Mouse (Mus musculus): ENCODE measurements around the gene Mrpl1. TPM values are rescaled to one million over a fixed set of nuclear protein-coding genes. Genes with fewer than 3 reads are reported as not detected.

Gene Mrpl1
- polyA plus RNA-seq, 1 experiment from 2014 or later = 15.0 TPM

DNA sequence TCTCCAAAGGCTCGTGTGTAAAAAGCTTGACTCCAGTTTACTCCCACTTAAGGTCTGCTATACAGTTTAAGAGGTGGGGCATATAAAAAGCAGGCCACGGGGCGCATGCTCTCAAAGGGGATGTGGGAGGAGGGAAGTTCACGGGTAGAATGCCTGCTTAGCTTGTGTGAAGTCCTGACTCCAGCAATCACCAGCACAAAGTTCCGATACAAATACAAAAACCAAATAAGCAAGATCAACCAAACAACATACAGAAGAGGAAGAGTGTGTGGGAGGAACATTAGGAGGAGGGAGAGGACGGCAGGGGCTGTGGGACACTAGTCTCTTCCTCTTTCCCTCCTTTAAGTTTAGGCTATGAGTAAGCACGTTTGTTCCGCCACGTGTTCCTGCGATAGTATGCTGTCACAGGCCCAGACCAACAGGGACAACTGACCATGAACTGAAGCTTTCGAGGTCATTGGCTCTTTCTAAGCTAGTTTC, 32.4 kb upstream of the Mrpl1 start:
- Histone ChIP-seq H3K27ac (no peak overlapping the region), H3K27me3 (replicated peaks) (no peaks in the 10 kb centered on the region), H3K4me1 (no peaks in the 10 kb centered on the region), H3K4me3 (no peak overlapping the region), H3K9ac (no peak overlapping the region), H3K4me2 (no peak overlapping the region), H3K36me3 (replicated peaks) (no peaks in the 10 kb centered on the region), H3K9me3 (no peaks in the 10 kb centered on the region)
- no peak for ATAC-seq (replicated peaks)
- WGBS = 73% methylated on average over 11 of the region's 11 CpGs

- H3K27me3 ChIP-seq (replicated peaks) = no peaks in the 10 kb centered on the region
- H3K9ac ChIP-seq = no peak overlapping the region
- 81% methylated on average over 2 of the region's 2 CpGs for WGBS
- H3K4me3 ChIP-seq = no peak overlapping the region
- no peak overlapping the region for H3K27ac ChIP-seq
- no peak for ATAC-seq (replicated peaks)
- H3K36me3 ChIP-seq (replicated peaks) = no peaks in the 10 kb centered on the region
- H3K9me3 ChIP-seq = no peaks in the 10 kb centered on the region
- no peaks in the 10 kb centered on the region for H3K4me1 ChIP-seq
- no peak overlapping the region for H3K4me2 ChIP-seq
Measured at GRCm38 (mm10) chr5:96183211-96183610, 26.1 kb upstream of the Mrpl1 start.

GRCm38 (mm10) chr5:96183987-96184386, 25.3 kb upstream of the Mrpl1 start:
- H3K4me3 ChIP-seq = no peak overlapping the region
- no peak overlapping the region for H3K27ac ChIP-seq
- no peaks in the 10 kb centered on the region for H3K9me3 ChIP-seq
- no peaks in the 10 kb centered on the region for H3K36me3 ChIP-seq (replicated peaks)
- H3K4me1 ChIP-seq = no peaks in the 10 kb centered on the region
- no peak for ATAC-seq (replicated peaks)
- no peaks in the 10 kb centered on the region for H3K27me3 ChIP-seq (replicated peaks)
- 59% methylated on average over 2 of the region's 2 CpGs for WGBS
- no peak overlapping the region for H3K9ac ChIP-seq
- no peak overlapping the region for H3K4me2 ChIP-seq

DNA sequence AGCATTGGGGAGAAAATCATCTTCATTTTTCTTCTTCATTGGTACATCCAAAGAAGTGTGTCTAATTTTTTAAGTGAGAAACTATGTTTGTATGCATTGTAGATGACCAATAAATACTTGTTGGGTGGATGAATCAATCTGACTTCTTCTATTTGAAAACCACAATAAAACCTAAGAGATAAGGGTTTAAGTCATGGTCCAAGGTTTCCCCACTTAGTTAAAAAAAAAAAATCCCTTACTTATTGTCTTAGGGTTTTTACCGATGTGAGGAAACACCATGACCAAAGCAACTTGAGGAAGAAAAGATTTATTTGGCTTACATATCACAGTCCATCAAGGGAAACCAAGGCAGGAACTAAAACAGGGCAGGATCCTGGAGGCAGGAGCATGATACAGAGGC, 19.5 kb upstream of the Mrpl1 start:
- no peak overlapping the region for H3K4me3 ChIP-seq
- H3K27me3 ChIP-seq (replicated peaks) = no peaks in the 10 kb centered on the region
- H3K27ac ChIP-seq = no peak overlapping the region
- H3K36me3 ChIP-seq (replicated peaks) = no peaks in the 10 kb centered on the region
- H3K9ac ChIP-seq = no peak overlapping the region
- H3K4me1 ChIP-seq = no peaks in the 10 kb centered on the region
- no peak overlapping the region for H3K4me2 ChIP-seq
- no peak for ATAC-seq (replicated peaks)
- H3K9me3 ChIP-seq = no peaks in the 10 kb centered on the region
- WGBS = 97% methylated on average over 1 of the region's 1 CpGs

DNA sequence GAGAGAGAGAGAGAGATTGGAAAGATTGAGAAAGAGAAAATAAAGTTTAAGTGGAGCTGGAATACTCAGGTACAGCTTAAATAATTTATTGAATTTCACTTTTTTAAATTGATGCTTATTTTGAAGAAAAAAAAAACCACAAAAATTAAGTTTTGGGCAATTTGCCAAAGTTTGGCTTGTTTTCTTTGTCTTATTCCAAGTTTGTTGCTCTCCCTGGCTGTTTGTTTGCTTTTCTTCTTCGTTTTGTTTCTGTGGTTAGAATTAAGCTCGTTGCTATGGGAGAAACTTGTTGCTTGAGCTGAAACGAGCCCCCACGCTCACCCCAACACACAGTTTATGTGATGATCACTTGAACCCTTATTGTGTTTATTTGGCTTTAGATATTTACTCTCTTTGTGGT, 18.0 kb upstream of the Mrpl1 start:
- no peaks in the 10 kb centered on the region for H3K36me3 ChIP-seq (replicated peaks)
- WGBS = 72% methylated on average over 4 of the region's 4 CpGs
- H3K4me2 ChIP-seq = no peak overlapping the region
- H3K4me3 ChIP-seq = no peak overlapping the region
- no peak for ATAC-seq (replicated peaks)
- no peak overlapping the region for H3K9ac ChIP-seq
- H3K4me1 ChIP-seq = no peaks in the 10 kb centered on the region
- H3K27ac ChIP-seq = no peak overlapping the region
- H3K9me3 ChIP-seq = no peaks in the 10 kb centered on the region
- H3K27me3 ChIP-seq (replicated peaks) = no peaks in the 10 kb centered on the region

DNA sequence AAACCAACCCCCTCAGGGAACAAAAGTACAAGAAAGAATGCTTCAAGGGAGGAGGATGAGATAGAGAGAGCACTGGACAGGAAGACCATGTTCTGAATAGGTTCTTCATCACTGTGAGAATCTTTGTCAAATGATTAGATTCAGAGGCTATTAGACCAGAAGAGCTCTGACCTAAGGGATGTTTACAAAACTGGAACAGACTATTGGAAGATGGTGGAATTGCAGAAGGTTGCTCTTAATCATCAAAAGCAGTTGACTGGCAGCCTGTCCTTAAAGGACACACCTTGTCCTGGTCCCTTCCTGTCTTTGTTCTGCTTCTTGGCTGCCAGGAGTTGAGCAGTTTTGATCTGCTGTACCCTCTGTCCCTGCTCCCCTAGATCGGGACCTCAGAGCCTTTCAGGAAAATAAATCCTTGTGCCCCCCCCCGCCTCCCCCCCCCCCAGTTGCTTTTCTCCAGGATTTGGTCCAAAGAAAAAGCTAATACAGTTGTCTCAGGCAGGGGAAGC, 12.7 kb upstream of the Mrpl1 start:
- Histone ChIP-seq H3K9ac (no peak overlapping the region), H3K27me3 (replicated peaks) (no peaks in the 10 kb centered on the region), H3K4me1 (no peaks in the 10 kb centered on the region), H3K4me2 (no peak overlapping the region), H3K27ac (no peak overlapping the region), H3K36me3 (replicated peaks) (no peaks in the 10 kb centered on the region), H3K9me3 (no peaks in the 10 kb centered on the region), H3K4me3 (no peak overlapping the region)
- WGBS = 46% methylated on average over 2 of the region's 2 CpGs
- no peak for ATAC-seq (replicated peaks)

- Histone ChIP-seq H3K27ac (no peak overlapping the region), H3K9me3 (no peaks in the 10 kb centered on the region), H3K36me3 (replicated peaks) (no peaks in the 10 kb centered on the region), H3K4me3 (no peak overlapping the region), H3K4me1 (no peaks in the 10 kb centered on the region), H3K4me2 (no peak overlapping the region), H3K9ac (no peak overlapping the region), H3K27me3 (replicated peaks) (no peaks in the 10 kb centered on the region)
- ATAC-seq (replicated peaks) = no peak
- 57% methylated on average over 6 of the region's 6 CpGs for WGBS
Measured at GRCm38 (mm10) chr5:96198271-96198670, 11.0 kb upstream of the Mrpl1 start.

GRCm38 (mm10) chr5:96200269-96200668, 9.0 kb upstream of the Mrpl1 start:
- Histone ChIP-seq H3K27ac (no peak overlapping the region), H3K36me3 (replicated peaks) (no peaks in the 10 kb centered on the region), H3K4me3 (no peak overlapping the region), H3K9ac (no peak overlapping the region), H3K4me1 (no peaks in the 10 kb centered on the region), H3K4me2 (no peak overlapping the region), H3K27me3 (replicated peaks) (no peaks in the 10 kb centered on the region), H3K9me3 (no peaks in the 10 kb centered on the region)
- 82% methylated on average over 3 of the region's 3 CpGs for WGBS
- ATAC-seq (replicated peaks) = no peak

GRCm38 (mm10) chr5:96201462-96202154, 7.7 kb upstream of the Mrpl1 start:
- H3K36me3 ChIP-seq (replicated peaks) = no peaks in the 10 kb centered on the region
- ATAC-seq (replicated peaks) = no peak
- H3K4me2 ChIP-seq = no peak overlapping the region
- no peaks in the 10 kb centered on the region for H3K27me3 ChIP-seq (replicated peaks)
- no peak overlapping the region for H3K9ac ChIP-seq
- H3K9me3 ChIP-seq = no peaks in the 10 kb centered on the region
- 0 out of 2 replicates have a peak, but pooled peaks cover 1% of the 10 kb centered on the region for H3K4me1 ChIP-seq
- no peak overlapping the region for H3K4me3 ChIP-seq
- no peak overlapping the region for H3K27ac ChIP-seq
- WGBS = 79% methylated on average over 10 of the region's 10 CpGs

GRCm38 (mm10) chr5:96206897-96207296, 2.4 kb upstream of the Mrpl1 start:
- 41% methylated on average over 2 of the region's 2 CpGs for WGBS
- ATAC-seq (replicated peaks) = no peak

DNA sequence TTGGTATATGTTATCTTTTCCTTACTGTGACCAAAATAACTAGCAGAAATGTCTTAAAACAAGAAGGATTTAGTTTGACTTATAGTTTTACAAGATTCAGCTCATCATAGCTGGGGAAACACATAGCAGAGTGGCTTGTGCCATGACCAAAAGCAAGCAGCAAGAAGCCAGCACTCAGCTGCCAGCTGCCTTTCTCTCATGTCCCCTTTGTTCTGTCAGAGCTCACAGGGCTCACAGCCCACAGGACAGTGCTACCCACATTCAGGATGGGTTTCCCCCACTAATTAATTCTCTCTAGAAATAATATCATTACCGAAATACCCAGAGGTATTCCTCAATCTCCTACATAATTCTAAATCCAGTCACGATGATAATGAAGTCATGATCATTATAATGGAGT, 1.8 kb upstream of the Mrpl1 start:
- 0 out of 2 replicates have a peak overlapping the region, but pooled peaks have one; percentile 25 for H3K27ac ChIP-seq

More at GRCm38 (mm10) chr5:96206897-96207296, 2.4 kb upstream of the Mrpl1 start:
- Histone ChIP-seq H3K4me3 (no peak overlapping the region), H3K27ac (0 out of 2 replicates have a peak overlapping the region, but pooled peaks have one; percentile 25), H3K4me2 (no peak overlapping the region), H3K36me3 (replicated peaks) (no peaks in the 10 kb centered on the region), H3K9me3 (no peaks in the 10 kb centered on the region), H3K4me1 (peaks cover 21% of the 10 kb centered on the region), H3K27me3 (replicated peaks) (no peaks in the 10 kb centered on the region), H3K9ac (no peak overlapping the region)

GRCm38 (mm10) chr5:96208543-96208942, 750 bp upstream of the Mrpl1 start:
- Histone ChIP-seq H3K27ac (no peak overlapping the region), H3K4me3 (no peak overlapping the region), H3K27me3 (replicated peaks) (no peaks in the 10 kb centered on the region), H3K4me2 (no peak overlapping the region; the same call in 1 of the 2 replicates), H3K36me3 (replicated peaks) (no peaks in the 10 kb centered on the region), H3K4me1 (peaks cover 21% of the 10 kb centered on the region), H3K9ac (no peak overlapping the region), H3K9me3 (no peaks in the 10 kb centered on the region)
- WGBS = 57% methylated on average over 4 of the region's 4 CpGs
- no peak for ATAC-seq (replicated peaks)

More for the DNA sequence above, 1.8 kb upstream of the Mrpl1 start:
- H3K4me3 ChIP-seq = no peak overlapping the region
- no peaks in the 10 kb centered on the region for H3K9me3 ChIP-seq
- WGBS = 53% methylated on average over 2 of the region's 2 CpGs
- no peaks in the 10 kb centered on the region for H3K36me3 ChIP-seq (replicated peaks)
- H3K4me2 ChIP-seq = no peak overlapping the region
- no peak for ATAC-seq (replicated peaks)
- H3K9ac ChIP-seq = no peak overlapping the region
- no peaks in the 10 kb centered on the region for H3K27me3 ChIP-seq (replicated peaks)
- peaks cover 21% of the 10 kb centered on the region for H3K4me1 ChIP-seq
